Comparison of ENCODE assay signal across 8 mouse cellular contexts in the genomic region with DNA sequence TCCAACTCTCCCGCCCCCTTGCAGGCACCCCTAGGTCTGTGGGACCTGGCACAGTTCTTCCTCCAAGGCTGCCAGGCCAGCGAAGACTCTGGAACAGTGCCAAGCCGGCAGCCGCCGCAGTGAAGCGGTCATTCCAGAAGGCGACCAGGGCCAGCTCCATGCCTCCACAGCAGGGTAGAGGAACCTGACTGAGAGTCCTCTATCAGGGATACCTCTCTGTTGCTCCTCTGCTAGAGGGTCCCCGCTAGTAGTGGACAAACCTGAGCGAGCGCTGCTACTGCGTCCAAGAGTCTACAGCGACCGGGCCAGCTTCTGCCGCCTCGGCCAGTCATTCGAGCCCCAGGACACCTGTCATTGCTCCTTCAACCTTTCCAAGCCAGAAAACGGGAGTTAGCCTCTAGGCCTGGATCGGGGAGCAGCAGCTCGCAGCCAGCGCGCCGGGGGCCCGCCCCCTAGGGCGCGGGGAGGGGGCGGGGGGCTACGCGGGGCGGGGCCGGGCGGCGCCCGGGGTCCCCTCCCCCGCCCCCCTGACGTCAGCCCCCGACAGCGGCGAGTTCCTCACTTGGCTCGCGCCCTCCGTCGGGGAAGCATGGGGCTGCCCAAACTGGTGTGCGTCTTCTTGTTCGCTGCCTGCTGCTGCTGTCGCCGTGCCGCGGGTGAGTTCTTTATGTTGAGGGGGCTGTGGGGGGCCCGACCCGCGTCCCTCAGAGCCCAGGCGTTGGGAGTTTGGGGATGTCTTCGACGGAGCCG. TPM values are rescaled to one million over a fixed set of nuclear protein-coding genes. Genes with fewer than 3 reads are reported as not detected.
DNase-seq lines count a peak whose midpoint lies in the region; ATAC-seq and TF ChIP-seq lines count a peak whose summit lies in the region.

Mcam (plus strand) TSS at position 369 of the 750 bp plus-strand sequence.

- H3K4me1 ChIP-seq in E14TG2a.4 (replicated peaks; ENCODE audit: low read depth, low read length) = peaks cover 80% of the 10 kb centered on the region
- peaks cover 69% of the 10 kb centered on the region for H3K4me1 ChIP-seq in embryonic facial prominence, embryonic 10.5 days
- peaks cover 49% of the 10 kb centered on the region for H3K4me1 ChIP-seq in heart, embryonic 11.5 days (ENCODE audit: control insufficient read depth, insufficient read depth, low read length)
- peaks cover 79% of the 10 kb centered on the region for H3K4me1 ChIP-seq in kidney, embryonic 15.5 days
- H3K4me1 ChIP-seq in liver, postnatal 0 days (ENCODE audit: insufficient read depth) = peaks cover 23% of the 10 kb centered on the region

- TF ChIP-seq EP300 in liver, postnatal 0 days (IDR thresholded peaks at IDR 0.05; ENCODE audit: low read depth) = no peak

- H3K9me3 ChIP-seq in E14TG2a.4 (ENCODE audit: low read length) = no peaks in the 10 kb centered on the region
- H3K9me3 ChIP-seq in embryonic facial prominence, embryonic 10.5 days = no peaks in the 10 kb centered on the region
- no peaks in the 10 kb centered on the region for H3K9me3 ChIP-seq in heart, embryonic 11.5 days (replicated peaks; ENCODE audit: control insufficient read depth, low read length)
- H3K9me3 ChIP-seq in kidney, embryonic 15.5 days (replicated peaks) = no peaks in the 10 kb centered on the region
- no peaks in the 10 kb centered on the region for H3K9me3 ChIP-seq in liver, postnatal 0 days (ENCODE audit: low read length)

- WGBS in embryonic facial prominence, embryonic 10.5 days = 1% methylated on average over 53 of the region's 55 CpGs
- under 1% methylated on average over 54 of the region's 55 CpGs for WGBS in heart, embryonic 11.5 days (ENCODE audit: insufficient replicate concordance)
- 0% methylated on average over 55 of the region's 55 CpGs for WGBS in kidney, embryonic 15.5 days
- WGBS in liver, postnatal 0 days (ENCODE audit: insufficient replicate concordance) = 2% methylated on average over 50 of the region's 55 CpGs

- DNase-seq in adrenal gland, adult 2 months = peak; percentile 83
- DNase-seq in embryonic facial prominence, embryonic 10.5 days (ENCODE audit: low spot score) = peak; percentile 83
- DNase-seq in liver, postnatal 0 days = peak; percentile 50
- DNase-seq in ovary, postnatal 36 days (ENCODE audit: low spot score) = peak; percentile 79
- no peak for DNase-seq in spleen, postnatal 36 days (ENCODE audit: low spot score in 2 of 2)

- no peak for TF ChIP-seq CTCF in E14TG2a.4 (conservative IDR thresholded peaks at IDR 0.05; ENCODE audit: low read length)
- TF ChIP-seq CTCF in liver, postnatal 0 days (IDR thresholded peaks at IDR 0.05; ENCODE audit: low read depth) = no peak

- H3K27ac ChIP-seq in embryonic facial prominence, embryonic 10.5 days (replicated peaks) = peak within 1 kb of the TSS; percentile 65
- H3K27ac ChIP-seq in heart, embryonic 11.5 days (ENCODE audit: low read depth, low read length) = peak within 1 kb of the TSS; percentile 90
- H3K27ac ChIP-seq in kidney, embryonic 15.5 days = peak within 1 kb of the TSS; percentile 87
- H3K27ac ChIP-seq in liver, postnatal 0 days (ENCODE audit: low read depth) = peak within 1 kb of the TSS; percentile 36; the same call in 1 of the 2 replicates

- peaks cover 56% of the 10 kb centered on the region for H3K27me3 ChIP-seq in E14TG2a.4 (ENCODE audit: insufficient read depth, low read length)
- peaks cover 68% of the 10 kb centered on the region for H3K27me3 ChIP-seq in embryonic facial prominence, embryonic 10.5 days (replicated peaks; ENCODE audit: low read depth, poor library complexity, severe bottlenecking)
- H3K27me3 ChIP-seq in heart, embryonic 11.5 days (ENCODE audit: control insufficient read depth, insufficient read depth, low read length) = no peaks in the 10 kb centered on the region
- H3K27me3 ChIP-seq in kidney, embryonic 15.5 days = peaks cover 7% of the 10 kb centered on the region
- peaks cover 63% of the 10 kb centered on the region for H3K27me3 ChIP-seq in liver, postnatal 0 days (ENCODE audit: insufficient read depth, low read length)

- peak within 1 kb of the TSS; percentile 86 for H3K4me2 ChIP-seq in heart, embryonic 11.5 days
- peak within 1 kb of the TSS; percentile 92 for H3K4me2 ChIP-seq in kidney, embryonic 15.5 days
- H3K4me2 ChIP-seq in liver, postnatal 0 days (ENCODE audit: low read depth, low read length) = peak within 1 kb of the TSS; percentile 73

- ATAC-seq in heart, embryonic 11.5 days (replicated peaks; ENCODE audit: insufficient number of reproducible peaks, low FRiP score, low TSS enrichment) = peak; percentile 40
- peak; percentile 33 for ATAC-seq in kidney, embryonic 15.5 days (replicated peaks; ENCODE audit: low FRiP score)
- peak; percentile 20; the same call in 1 of the 2 replicates for ATAC-seq in liver, postnatal 0 days

- peak within 1 kb of the TSS; percentile 86 for H3K4me3 ChIP-seq in E14TG2a.4 (replicated peaks; ENCODE audit: low read length)
- H3K4me3 ChIP-seq in embryonic facial prominence, embryonic 10.5 days = peak within 1 kb of the TSS; percentile 70
- peak within 1 kb of the TSS; percentile 87 for H3K4me3 ChIP-seq in heart, embryonic 11.5 days (ENCODE audit: low read depth, low read length)
- peak within 1 kb of the TSS; percentile 63 for H3K4me3 ChIP-seq in kidney, embryonic 15.5 days (replicated peaks)
- peak within 1 kb of the TSS; percentile 50 for H3K4me3 ChIP-seq in liver, postnatal 0 days (ENCODE audit: low read depth, low read length)

- peak within 1 kb of the TSS; percentile 88 for H3K9ac ChIP-seq in heart, embryonic 11.5 days (ENCODE audit: low read depth, low read length)
- peak within 1 kb of the TSS; percentile 65 for H3K9ac ChIP-seq in kidney, embryonic 15.5 days
- H3K9ac ChIP-seq in liver, postnatal 0 days (replicated peaks) = peak within 1 kb of the TSS; percentile 47

- peaks cover 31% of the 10 kb centered on the region for H3K36me3 ChIP-seq in E14TG2a.4 (ENCODE audit: insufficient read depth, low read length)
- H3K36me3 ChIP-seq in embryonic facial prominence, embryonic 10.5 days (replicated peaks) = peaks cover 10% of the 10 kb centered on the region
- H3K36me3 ChIP-seq in heart, embryonic 11.5 days (ENCODE audit: control insufficient read depth, insufficient read depth, low read length) = peaks cover 17% of the 10 kb centered on the region
- H3K36me3 ChIP-seq in kidney, embryonic 15.5 days = peaks cover 24% of the 10 kb centered on the region
- no peaks in the 10 kb centered on the region for H3K36me3 ChIP-seq in liver, postnatal 0 days (replicated peaks; ENCODE audit: insufficient read depth, low read length)

RNA-seq across cellular contexts. Expression of gene Mcam, which starts in this region (rescaled TPM):
- total RNA-seq in adrenal gland, adult 2 months (2021) = 10 to 100 TPM; 30.5 to 52.2 TPM
- 24.9 and 39.4 TPM in 2 replicates for polyA plus RNA-seq in adrenal gland, adult 2 months (2012; rRNA removed)
- polyA plus RNA-seq in embryonic facial prominence, embryonic 10.5 days (2016; fragmentation: Nextera tagmentation; extraction: Ambion mirVana) = 11.2 and 12.3 TPM in 2 replicates
- 86.2 and 105 TPM in 2 replicates for polyA plus RNA-seq in heart, embryonic 11.5 days (2014; fragmentation: Nextera tagmentation; extraction: Ambion mirVana)
- polyA plus RNA-seq in kidney, embryonic 15.5 days (2015; fragmentation: Nextera tagmentation; extraction: Ambion mirVana) = 44.2 and 47.0 TPM in 2 replicates
- 4.2 and 4.5 TPM in 2 replicates for polyA plus RNA-seq in liver, postnatal 0 days (2015; fragmentation: Nextera tagmentation; extraction: Ambion mirVana)

Comparison
In these comparisons a context has a peak if more than half of its experiments do, and no peak if none do; other contexts are left out.
1. DNase-seq: peak in adrenal gland, adult 2 months (single experiment), embryonic facial prominence, embryonic 10.5 days (single experiment), liver, postnatal 0 days (single experiment) and ovary, postnatal 36 days (single experiment); none in spleen, postnatal 36 days (0 of 2).
2. H3K27ac ChIP-seq: peak in every context shown above with its lines; median percentile 90 in heart, embryonic 11.5 days; 87 in kidney, embryonic 15.5 days; 65 in embryonic facial prominence, embryonic 10.5 days; 36 in liver, postnatal 0 days.
3. Peak in every context shown above with its lines, with median percentiles within 50 percentile points of each other: H3K4me3 ChIP-seq, ATAC-seq, H3K4me2 ChIP-seq and H3K9ac ChIP-seq.